Mouse (Mus musculus) forelimb bud, embryonic 11.5 days (tissue): ENCODE results near the gene Sh3rf1.

Source experiments
- DNase-seq: peaks from one replicate; pipeline ENCODE4 v3.0.0-alpha.2; 2012; ENCODE audit warnings: low read depth, low spot score

Sh3rf1 gene

GRCm38 (mm10) chr8:61286394-61286793 is 62.7 kb downstream of the Sh3rf1 start:
- no peak for DNase-seq

GRCm38 (mm10) chr8:61286795-61287385 is 63.2 kb downstream of the Sh3rf1 start:
- DNase-seq, result no peak

GRCm38 (mm10) chr8:61288006-61288566 is 64.4 kb downstream of the Sh3rf1 start:
- DNase-seq, result no peak

- no peak for DNase-seq
Measured at GRCm38 (mm10) chr8:61288676-61289075, 65.0 kb downstream of the Sh3rf1 start.

GRCm38 (mm10) chr8:61295040-61295439 is 71.4 kb downstream of the Sh3rf1 start:
- DNase-seq, result no peak

GRCm38 (mm10) chr8:61295441-61295840 is 71.8 kb downstream of the Sh3rf1 start:
- no peak for DNase-seq

GRCm38 (mm10) chr8:61298828-61299227 is 75.2 kb downstream of the Sh3rf1 start:
- no peak for DNase-seq

- peak; percentile 66 for DNase-seq
Measured at GRCm38 (mm10) chr8:61301298-61302028, 77.8 kb downstream of the Sh3rf1 start.

GRCm38 (mm10) chr8:61302029-61302368 is 78.3 kb downstream of the Sh3rf1 start:
- no peak for DNase-seq

GRCm38 (mm10) chr8:61305451-61306070 is 81.9 kb downstream of the Sh3rf1 start:
- no peak for DNase-seq

- no peak for DNase-seq
Measured at GRCm38 (mm10) chr8:61306501-61307112, 82.9 kb downstream of the Sh3rf1 start.

- DNase-seq, result no peak
Measured at GRCm38 (mm10) chr8:61308896-61309295, 85.2 kb downstream of the Sh3rf1 start.

- DNase-seq, result peak; percentile 48
Measured at GRCm38 (mm10) chr8:61309530-61310402, 86.1 kb downstream of the Sh3rf1 start.

- DNase-seq, result peak; percentile 38
Measured at GRCm38 (mm10) chr8:61310403-61310871, 86.8 kb downstream of the Sh3rf1 start.

GRCm38 (mm10) chr8:61313016-61313415 is 89.3 kb downstream of the Sh3rf1 start:
- DNase-seq, result no peak

GRCm38 (mm10) chr8:61316012-61316767 is 92.5 kb downstream of the Sh3rf1 start:
- no peak for DNase-seq

GRCm38 (mm10) chr8:61316813-61317534 is 93.3 kb downstream of the Sh3rf1 start:
- no peak for DNase-seq

GRCm38 (mm10) chr8:61317535-61318136 is 94.0 kb downstream of the Sh3rf1 start:
- DNase-seq, result no peak

GRCm38 (mm10) chr8:61321216-61321615 is 97.5 kb downstream of the Sh3rf1 start:
- no peak for DNase-seq
